Mouse (Mus musculus) liver, adult 2 months (tissue): Measurements from ENCODE around the gene Otud1.

Experiments used
- CTCF ChIP-seq: fragments of 200-500 bp; IDR thresholded peaks from 2 replicates; pipeline ENCODE4 v1.5.1; 2011; ENCODE audit warnings: low read depth, low read length, control low read depth
- POLR2A ChIP-seq: fragments of 200-500 bp; IDR thresholded peaks from 2 replicates; pipeline ENCODE4 v1.6.1; 2011; ENCODE audit warnings: low read length, control low read depth; ENCODE audit not compliant: insufficient read depth; ENCODE audit errors: extremely low read depth

DNA sequence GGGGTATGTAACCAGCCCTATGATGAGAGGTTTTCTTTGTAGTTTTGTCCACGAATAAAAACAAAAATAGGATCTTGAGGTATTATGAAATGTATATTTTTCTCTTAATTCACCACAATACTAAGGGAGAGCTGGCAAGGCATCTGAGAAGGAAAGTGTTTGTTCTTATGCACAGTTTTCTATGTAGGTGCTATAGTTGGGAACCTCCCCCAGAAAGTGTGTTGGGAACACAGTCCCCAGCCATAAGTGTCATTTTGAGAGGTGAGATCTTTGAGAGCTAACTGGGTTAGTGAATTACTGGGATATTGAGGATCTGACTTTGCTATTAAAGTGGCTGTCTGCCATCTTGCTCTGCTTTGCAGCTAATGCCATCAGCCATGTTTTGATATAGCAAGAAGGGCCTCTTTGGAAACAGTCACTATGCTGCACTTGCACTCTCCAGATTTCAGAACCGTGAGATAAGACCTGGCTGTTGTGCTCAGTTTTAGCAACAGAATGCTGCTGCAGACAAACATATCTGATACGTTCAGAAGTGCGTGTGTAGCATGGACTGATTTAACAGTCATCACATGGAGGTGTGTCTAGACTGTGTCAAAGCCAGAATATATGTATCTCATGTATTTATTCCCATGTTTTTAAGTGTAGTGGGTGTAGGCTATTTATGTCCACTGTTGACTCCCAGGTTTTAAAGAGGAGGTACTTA, 5.7 kb downstream of the Otud1 start:
- no peak for TF ChIP-seq POLR2A
- TF ChIP-seq CTCF, result no peak
